Mouse (Mus musculus) kidney, adult 18-20 months (tissue): ENCODE measurements around the gene Tacc3.

Experiments
- DNase-seq: peaks from one replicate; pipeline ENCODE4 v3.0.0; 2021

Tacc3 gene

DNA sequence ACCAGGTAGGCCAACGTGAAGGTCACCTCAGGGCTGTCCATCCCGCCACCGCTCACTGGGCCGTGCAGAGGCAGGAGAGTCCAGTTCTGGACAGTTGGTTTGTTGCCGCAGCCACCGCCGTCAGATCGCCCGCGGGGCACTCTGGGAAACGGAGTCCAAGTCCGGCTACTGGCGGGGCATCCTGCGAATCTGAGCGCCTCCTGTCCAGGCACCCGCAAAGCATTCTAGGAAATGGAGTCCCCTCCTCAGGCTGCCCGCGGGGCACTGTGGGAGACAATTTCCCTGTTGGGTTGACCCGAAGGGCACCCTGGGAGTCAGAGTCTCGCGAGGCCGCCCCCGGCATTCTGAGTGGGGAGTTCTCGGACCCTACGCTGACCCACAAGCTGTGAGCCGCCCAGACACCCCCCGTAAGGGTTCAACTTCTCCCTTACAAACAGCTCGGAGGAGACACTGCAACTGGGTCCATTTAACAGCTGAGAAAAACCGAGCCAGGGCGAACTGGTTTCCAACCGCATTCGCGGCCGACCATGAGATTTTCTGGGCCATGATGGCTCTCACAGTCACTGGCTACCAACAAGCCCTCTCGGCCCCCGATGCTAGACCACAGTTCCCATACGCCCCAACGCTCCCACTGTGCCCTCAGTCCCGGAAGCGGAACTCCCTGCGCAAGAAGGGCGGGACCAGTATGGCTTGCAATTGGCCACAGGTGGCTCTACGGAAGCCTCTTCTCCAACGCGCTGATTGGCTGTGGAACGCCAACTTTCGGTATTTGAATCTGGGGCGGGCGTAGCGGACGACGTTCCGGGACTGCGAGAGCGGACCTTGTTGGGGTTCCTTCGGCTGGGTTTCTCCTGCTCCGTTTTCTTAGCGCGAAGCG lies at the start of gene Tacc3, which contains the start of gene Tmem129:
Gene Tacc3 (plus strand): TSS at position 342 of the 877 bp plus-strand sequence.
Gene Tmem129 (minus strand): TSS at position 630 of the 877 bp plus-strand sequence.
- DNase-seq: peak; percentile 98

DNA sequence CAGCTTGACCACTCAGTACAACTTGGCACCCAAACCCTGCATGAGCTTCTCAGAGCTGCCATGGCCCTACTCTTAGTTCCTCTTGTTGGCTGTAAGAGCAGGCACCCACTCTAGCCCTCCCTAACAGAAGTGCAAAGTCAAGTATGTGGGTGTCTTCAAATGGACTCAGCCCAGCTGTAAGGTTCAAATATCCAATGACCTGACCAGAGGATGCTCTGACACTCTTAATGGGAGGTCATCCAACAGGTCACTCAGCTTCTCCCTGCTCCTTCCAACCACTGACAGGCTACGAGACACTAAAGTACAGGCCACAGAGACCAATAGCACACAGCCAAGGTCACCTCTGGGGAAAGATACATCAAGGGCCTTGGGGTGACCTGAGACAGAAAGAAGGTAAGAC lies 48.7 kb upstream of the Tacc3 start:
- DNase-seq: no peak

DNA sequence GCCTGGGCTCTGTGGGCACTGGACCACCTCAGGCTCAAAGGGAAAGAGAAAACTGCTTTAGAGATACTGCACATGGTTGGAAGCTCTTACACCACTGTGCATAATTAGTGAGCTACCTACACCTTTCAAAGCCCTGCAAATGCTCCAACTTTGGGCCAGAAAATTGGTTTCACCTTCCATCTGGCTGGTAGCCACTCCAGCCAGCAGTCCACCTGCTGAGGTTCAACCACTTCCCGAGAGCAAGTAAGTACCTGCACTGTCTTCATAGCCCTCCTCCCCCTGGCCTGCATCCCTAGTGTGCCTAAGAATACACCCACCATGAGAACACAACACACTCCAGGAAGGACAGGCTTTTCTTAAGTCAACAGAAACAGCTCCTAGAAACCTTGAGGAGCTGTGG lies 46.1 kb upstream of the Tacc3 start:
- no peak for DNase-seq

DNA sequence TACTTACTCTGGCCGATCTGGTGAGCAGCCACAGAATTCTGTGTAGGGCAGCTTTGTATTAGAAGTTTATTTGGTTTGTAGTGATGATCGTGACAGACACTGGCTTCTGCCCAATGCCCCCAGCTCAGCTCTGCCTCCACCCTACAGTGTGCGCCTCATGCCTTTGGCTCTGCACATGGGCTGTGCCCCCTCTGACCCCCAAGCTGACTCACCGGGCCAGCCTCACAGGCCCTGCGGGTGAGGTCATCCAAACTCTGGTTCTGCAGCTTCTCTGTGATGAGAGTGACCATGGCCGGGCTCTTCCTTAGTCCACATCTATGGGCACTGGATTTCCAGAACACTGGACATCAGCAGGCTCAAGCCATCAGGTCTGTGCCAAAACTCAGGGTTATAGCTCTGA lies 43.5 kb upstream of the Tacc3 start:
- DNase-seq: no peak

DNA sequence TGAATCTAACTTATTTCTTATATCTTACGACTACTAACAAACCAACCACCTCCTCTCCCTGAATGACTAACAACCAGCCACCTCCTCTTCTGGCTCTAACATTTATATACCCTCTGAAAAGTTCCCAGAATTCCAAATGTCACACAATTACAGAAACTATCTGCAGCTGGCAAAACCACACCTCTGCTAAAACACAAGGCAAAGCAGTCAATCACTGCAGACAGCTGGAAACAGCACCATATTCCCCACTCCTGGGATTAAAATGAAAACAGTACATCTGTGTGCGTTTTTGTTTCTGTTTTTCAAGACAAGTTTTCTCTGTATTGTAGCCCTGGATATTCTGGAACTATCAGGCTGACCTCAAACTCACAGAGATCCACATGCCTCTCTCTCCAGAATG lies 35.3 kb upstream of the Tacc3 start:
- no peak for DNase-seq

DNA sequence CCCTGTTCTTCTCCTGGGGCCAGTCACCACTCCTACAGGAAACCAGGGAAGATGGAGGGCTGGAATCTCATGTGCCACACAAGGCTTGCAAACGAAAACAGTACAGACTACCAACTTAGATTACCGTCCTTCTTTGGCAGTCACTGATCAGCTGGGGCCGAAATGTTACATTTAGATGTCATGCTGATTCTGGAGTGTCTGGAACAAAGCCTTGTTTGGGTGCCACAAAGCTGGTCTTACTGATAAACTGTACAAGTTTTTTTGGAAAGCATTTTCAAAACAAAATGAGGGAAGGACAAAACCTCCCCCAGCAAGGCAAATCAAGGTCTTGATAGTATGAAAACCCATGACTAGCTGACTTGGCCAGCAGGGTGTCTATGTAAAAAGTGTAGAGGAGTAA lies 34.2 kb upstream of the Tacc3 start:
- DNase-seq: no peak

DNA sequence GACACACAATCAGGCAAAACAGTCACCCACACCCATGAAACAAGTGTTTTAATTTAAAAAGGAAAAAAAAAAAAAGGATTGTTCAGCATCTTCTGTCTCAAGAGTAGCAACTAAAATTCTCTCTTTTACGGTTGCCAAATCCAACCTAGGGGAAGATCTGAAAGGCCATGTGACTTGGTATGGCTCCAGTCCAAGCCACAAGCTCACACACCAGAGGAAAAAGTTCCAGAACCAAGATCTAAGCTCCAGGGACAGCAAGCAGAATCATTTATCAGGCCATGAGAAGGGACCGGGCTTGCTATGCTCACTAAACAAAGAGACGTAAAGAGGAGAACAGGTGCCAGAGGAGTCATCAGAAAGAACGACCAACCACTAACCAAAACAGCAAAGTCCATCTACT lies 30.0 kb upstream of the Tacc3 start:
- peak; percentile 32 for DNase-seq

DNA sequence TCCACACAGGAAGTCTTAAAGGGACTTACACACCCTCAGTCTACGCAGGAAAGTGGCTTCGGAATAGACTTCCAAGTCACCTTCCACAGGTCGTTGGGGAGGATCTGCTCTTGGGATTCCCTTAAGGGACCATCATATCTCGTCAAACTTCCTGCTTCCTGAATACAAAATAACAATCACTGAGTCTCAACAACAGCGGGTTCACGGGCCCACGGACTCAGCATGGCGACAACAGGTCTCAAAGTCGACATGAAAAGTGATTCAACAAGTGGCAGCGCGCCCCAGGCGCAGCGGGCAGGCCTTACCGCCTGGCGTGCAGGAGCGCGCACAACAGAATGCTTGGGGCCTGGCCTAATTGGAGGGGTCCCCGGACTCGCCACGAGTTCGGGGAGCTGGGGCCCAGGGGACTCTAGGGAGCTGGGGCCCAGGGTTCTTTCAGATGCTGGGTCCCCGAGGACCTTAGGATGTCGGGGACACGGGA lies 29.1 kb upstream of the Tacc3 start:
- peak; percentile 67 for DNase-seq

DNA sequence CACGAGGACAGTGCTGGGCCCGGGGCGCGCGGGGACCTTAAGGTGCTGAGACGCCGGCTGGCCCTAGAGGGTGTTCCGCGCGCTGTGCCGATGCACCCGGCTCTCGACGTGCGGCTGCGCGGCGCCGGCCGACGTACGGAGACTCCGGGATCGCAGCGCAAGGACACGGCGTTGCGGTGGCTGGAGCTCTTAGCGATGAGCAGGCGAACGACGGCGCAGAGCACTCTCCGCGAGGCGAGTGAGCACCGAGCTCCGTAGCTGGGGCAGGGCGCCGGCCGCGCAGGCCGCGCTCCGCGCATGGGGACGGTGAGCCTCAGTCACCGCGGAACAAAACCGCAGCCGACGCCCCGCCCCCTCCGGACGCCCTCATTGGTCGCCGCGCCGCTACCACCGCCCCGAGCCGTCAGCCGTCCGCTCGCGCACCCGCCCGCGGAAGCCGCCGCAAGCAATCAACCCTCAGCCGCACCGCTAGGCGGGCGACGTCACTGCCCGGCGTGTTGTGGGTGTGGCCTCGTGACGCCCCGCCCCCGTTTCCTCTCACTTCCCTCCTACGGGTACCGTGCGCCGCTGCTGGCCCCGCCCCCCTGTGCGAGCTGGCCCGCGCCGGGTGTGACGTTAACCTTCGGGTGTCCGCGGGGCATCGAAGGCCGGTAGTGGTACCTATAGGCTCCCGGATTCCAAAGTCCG lies 28.5 kb upstream of the Tacc3 start, which contains the start of the genes Fam53a and Gm9903:
Gene Fam53a (minus strand): TSS at position 335 of the 687 bp plus-strand sequence.
Gene Gm9903 (plus strand): TSS at position 625 of the 687 bp plus-strand sequence.
- DNase-seq: peak; percentile 100

DNA sequence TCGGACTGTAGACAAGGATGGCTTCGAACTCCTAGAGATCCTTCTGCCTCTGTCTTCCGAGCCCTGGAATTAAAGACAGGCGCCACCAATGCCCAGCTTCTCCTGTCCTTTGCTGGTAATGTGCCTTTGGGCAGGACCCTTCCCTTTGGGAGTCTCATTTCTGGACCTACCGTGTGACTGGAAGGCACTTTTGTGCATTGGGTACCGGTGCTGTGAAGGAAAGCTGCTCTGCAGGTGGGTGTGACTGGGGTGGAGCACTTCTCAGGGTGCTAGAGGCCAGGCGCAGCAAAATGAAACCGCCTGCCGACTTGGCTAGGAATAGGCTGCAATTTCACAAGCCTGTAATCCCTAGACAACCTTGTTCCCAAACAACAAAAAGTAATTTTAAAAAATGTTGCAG lies 27.9 kb upstream of the Tacc3 start:
- DNase-seq: no peak

DNA sequence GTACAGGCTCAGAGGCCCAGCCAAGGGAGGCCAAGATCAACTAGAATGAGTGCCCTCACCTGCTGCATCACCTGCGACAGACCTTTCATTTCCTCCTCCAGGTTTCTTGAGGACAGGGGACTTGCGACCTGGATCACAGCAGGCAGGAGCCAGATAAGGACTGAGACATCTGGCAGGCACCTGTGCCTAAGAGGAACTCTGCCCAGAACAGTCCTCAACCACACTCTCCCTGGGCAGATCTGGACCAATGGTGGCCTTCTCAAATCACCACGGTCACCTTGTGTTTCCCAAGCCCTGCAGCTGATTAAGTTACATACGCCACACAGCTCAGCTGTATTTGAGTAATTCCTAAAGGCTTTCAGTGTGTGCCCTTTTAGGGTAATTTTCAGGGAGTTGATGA lies 27.3 kb upstream of the Tacc3 start:
- DNase-seq: no peak

DNA sequence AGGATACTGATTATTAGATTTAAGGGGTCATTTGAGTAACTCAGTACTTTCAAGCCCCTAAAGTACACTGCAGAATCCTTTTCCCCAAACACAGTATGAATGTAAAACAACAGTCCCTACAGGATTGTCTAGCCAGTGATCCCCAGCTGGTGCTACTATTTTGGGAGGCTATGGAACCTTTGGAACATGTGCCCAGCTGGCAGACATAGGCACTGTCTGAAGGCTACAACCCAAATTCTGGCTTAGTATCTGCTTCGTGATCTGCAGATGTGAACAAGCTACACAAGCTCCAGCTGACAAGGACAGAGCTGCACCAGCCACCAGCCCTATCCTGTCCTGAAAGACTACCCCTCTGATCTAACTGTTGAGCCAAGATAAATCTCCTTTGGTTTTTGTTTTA lies 25.4 kb upstream of the Tacc3 start:
- no peak for DNase-seq

DNA sequence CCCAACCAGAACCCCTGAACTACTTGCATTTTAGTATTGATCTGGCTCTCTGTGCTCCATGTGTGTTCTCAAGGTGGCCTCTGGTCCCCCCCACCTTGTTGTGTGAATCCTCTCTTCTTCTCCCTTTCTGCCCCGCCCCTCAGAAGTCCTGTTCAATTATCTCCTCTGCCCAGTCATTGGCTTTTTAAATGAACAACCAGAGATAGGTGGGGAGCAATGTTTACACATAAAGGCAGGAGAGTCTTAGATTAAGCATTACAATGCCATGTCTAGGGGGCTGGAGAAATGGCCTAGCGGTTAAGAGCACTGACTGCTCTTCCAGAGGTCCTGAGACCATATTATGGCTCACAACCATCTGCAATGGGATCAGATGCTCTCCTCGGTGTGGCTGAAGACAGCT lies 22.6 kb upstream of the Tacc3 start:
- DNase-seq: no peak

DNA sequence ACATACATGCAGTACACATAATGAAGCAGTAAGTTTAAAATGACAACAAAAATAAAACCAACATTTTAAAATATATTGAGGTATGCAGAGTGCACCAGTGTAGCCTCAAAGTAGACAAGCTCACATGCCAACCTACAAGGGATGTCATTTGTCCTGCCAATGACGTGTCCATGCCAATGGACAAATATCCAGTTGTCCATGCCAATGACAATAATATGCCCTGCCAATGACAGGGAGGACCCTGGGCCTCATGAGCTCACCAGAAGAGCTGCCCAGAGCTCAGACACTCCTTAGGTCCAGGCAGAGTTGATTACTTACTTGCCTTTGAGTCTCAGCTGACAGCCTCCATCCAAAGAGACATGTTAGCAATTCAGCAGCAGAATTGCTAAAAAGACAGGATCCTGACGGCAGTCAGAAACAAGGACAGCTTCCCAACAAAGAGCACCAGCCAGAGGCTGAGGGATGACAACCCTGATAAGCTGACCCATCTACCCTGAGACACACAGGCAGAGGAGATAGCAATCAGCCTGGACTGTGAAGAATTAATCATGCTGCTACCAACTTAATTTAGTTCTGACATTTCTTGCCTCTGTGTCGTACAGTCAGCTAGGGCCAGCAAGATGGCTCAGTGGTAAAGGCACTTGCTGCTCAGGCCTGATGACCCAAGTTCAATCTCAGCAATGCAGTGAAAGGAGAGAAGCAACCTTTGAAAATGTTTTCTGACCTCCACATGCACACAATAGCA lies 20.1 kb upstream of the Tacc3 start:
- no peak for DNase-seq

DNA sequence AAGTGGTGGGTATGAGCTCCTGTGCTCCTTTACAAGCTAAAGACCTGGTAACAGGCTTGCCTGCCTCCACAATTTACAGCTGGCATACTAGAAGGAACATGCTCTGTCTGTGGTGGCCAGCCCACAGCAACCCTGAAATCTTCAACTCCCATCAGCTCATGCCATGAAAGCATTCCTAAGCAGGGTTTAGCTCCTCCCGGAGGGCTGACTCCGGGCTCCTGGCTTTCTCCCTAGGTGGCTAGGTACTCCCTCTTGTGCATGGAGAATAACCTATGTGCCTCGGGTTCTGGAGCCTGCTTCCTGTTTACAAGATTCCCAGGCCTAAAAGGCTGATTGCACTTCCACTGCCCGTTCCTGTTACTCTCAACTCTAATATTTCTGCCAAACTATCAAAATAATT lies 19.1 kb upstream of the Tacc3 start:
- no peak for DNase-seq

DNA sequence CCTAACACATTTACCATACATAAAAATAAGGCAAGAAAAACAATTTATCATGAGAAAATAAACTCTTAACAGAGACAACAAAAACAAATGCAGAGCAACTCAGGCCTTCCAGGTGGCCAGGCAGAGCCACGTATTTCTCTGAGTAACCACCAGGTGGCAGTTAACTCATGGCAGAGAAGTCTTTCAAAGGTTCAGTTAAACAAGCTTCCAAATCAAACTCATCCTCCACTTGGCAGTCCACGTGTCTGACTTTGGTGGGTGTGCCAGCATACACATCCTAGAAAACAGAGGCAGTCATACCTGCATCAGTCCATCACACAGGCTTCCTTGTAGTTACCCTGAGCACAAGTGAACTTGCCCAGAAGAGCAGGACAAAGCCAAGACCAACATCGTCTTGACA lies 17.3 kb upstream of the Tacc3 start:
- peak; percentile 54 for DNase-seq

DNA sequence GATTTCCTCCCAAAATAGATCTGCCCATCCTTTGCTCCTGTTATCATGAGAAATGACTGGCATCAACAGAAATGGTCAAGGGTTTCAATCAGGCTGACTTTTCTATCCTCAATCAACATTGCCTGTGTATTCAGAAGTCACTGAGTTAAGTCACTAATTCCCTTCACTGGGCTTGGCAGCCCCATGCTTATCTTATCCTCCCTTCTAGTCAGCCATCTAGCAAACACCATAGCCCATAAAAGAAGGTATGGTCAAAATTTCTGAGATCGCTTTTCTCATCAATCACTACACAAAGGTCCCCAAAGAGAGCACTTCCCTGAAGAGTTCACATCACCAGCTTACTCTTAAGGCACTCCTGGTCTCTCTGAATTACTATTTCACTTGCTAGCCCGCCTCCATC lies 6.9 kb upstream of the Tacc3 start:
- DNase-seq: no peak

DNA sequence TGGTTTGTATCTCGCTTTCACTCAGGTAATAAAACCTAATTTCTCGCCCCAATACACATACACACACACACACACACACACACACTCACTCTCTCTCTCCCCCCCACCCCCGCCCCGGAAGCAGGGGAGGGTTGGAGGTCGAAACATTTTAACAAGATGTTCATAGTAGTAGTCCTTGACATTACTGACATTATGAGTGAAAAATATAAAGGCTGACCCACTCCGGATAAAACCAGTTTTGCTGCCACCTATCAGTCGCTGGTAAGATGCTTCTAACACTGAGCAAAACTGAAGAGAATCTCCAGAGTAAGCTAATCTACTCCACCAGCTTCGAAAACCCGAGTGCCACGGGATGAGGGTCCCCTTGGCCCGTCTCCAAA lies 6.4 kb upstream of the Tacc3 start:
- no peak for DNase-seq

DNA sequence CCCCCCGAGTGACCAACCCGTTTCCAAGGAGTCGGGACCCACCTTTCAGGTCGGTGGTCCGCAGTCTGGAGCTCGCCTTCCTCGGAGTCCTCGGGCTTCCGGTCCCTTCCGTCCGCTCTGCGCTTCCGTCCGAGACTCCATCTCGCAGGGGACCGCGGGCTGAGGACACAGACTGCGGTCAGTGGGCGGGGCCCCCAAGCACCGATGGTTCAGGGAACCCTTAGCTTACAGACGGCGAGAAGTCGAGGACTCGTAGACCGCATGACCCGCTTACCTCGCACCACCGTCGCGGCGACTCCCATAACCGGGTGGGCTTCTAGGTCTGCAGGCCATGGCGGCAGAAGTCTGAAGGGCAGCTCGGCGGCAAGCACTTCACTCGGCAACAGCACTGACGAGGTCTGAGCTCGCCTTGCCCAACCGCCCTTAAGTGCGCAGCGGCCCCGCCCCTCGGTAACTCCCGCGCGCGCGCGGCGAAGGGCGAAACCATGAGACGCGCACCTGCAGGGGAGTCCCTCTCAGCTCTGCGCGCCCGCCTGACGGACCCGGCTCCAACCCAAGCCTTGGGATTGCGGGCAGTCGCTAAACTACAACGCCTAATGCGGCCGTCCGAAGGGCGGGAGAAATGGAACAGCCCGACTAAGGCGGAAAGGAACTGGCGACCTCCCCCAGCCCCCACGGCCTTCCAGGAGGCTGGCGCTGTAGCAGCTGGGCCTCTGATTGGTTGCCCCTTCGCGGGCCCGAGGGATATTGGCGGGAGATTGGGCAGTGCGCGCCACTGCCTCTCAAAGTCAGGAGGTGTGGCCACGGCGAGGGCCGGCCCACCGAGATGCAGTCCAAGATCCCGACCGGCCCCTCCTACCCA lies 5.8 kb upstream of the Tacc3 start, which contains the start of gene Slbp:
Gene Slbp (minus strand): TSS at position 654 of the 862 bp plus-strand sequence.
- DNase-seq: peak; percentile 98

DNA sequence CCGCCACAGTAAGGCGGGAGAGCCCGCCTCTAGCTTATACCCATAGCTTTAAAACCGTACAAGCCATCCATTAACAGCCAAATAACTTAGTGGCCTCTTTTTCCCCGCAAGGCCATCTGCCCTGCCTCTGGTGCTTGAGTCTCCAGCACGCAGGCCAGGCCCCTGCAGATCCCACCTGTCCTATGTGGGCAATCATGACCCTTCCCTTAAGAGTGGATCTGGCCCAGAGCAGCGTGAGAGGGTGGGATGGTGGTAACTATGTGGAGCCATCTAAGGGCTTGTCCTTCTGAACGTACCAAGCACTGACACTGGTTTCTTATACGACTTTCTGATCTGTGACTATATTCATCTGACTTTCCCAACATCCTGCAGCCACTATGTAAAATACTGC lies 5.2 kb upstream of the Tacc3 start:
- DNase-seq: no peak

DNA sequence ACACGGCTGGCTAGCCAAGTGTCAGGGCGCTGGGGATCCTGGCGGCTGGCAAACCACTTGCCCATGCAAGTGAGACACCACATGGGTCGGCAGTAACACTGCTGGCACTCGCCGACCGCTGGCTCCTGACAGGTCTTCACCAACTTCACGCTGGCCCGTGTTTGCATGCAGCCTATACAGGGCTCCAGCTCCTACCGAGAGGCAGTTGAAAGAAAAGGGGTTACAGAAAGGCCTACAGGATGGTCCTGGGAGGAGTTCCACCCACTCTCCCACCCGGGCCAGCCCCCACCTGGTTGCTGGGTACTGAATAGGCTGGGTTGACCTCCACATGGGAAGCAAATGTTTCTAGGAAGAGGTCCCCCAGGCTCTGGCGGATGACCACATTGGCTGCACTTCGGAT lies 3.5 kb upstream of the Tacc3 start:
- no peak for DNase-seq

DNA sequence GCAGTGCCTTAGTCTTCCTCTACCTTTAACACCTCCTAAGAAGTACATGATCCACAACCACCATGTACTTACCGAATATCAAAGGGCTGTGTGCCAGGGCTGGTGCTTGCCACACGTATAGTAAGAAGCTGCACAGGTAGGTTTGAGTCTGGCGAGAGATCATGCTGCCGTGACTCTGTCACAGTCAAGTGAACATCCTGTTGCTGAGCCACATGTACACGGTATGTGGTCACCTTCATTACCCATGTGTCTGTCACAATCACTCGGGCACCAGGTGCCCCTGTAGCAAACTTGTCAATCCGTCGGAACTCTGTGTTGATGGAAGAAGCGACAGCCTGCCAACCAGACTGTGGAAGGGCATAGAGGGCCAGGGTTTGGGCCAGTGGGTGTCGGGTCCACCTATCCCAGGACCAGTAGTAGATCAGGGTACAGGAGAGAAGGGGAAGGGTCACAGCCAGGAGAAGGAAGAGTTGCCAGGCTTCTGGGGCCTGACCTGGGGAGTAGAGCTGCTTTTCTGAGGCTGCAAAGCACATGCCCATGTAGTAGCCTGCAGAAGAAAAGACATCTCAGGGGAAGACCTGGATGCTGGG lies 2.6 kb upstream of the Tacc3 start:
- no peak for DNase-seq
